Mouse (Mus musculus): Measurements from ENCODE around the gene Defb39. TPM values are rescaled to one million over a fixed set of nuclear protein-coding genes. Genes with fewer than 3 reads are reported as not detected.

The Defb39 gene
- polyA plus RNA-seq (2015; fragmentation: Nextera tagmentation; extraction: Ambion mirVana): not detected in 2 replicates

- Histone ChIP-seq H3K9ac (ENCODE audit: low read depth, low read length) (no peak within 1 kb of the TSS), H3K9me3 (ENCODE audit: control insufficient read depth, low read length) (peaks cover 2% of the 10 kb centered on the region; the same call in 1 of the 2 replicates), H3K4me3 (ENCODE audit: low read length) (no peak within 1 kb of the TSS), H3K4me1 (ENCODE audit: control insufficient read depth, insufficient read depth, low read depth, low read length) (no peaks in the 10 kb centered on the region), H3K27me3 (replicated peaks; ENCODE audit: control insufficient read depth, insufficient read depth, low read length) (no peaks in the 10 kb centered on the region), H3K27ac (ENCODE audit: low read depth, low read length) (no peak within 1 kb of the TSS), H3K4me2 (ENCODE audit: low read length) (no peak within 1 kb of the TSS), H3K36me3 (ENCODE audit: control insufficient read depth, insufficient read depth, low read length) (no peaks in the 10 kb centered on the region)
- WGBS: 67% methylated on average over 1 of the region's 1 CpGs
- no peak for ATAC-seq
These were observed at the start of gene Defb39 for GRCm38 (mm10) chr8:19064710-19065109. Gene Defb39, minus strand, starts transcription at chr8:19064810.

GRCm38 (mm10) chr8:19066013-19066412 is 1.4 kb upstream of the Defb39 start:
- Histone ChIP-seq H3K4me1 (ENCODE audit: control insufficient read depth, insufficient read depth, low read depth, low read length) (no peaks in the 10 kb centered on the region), H3K4me3 (ENCODE audit: low read length) (no peak overlapping the region), H3K9ac (ENCODE audit: low read depth, low read length) (no peak overlapping the region), H3K9me3 (ENCODE audit: control insufficient read depth, low read length) (peaks cover 2% of the 10 kb centered on the region; the same call in 1 of the 2 replicates), H3K27me3 (replicated peaks; ENCODE audit: control insufficient read depth, insufficient read depth, low read length) (no peaks in the 10 kb centered on the region), H3K4me2 (ENCODE audit: low read length) (no peak overlapping the region), H3K36me3 (ENCODE audit: control insufficient read depth, insufficient read depth, low read length) (no peaks in the 10 kb centered on the region), H3K27ac (ENCODE audit: low read depth, low read length) (no peak overlapping the region)
- 78% methylated on average over 2 of the region's 2 CpGs for WGBS
- no peak for ATAC-seq

- Histone ChIP-seq H3K9ac (ENCODE audit: low read depth, low read length) (no peak overlapping the region), H3K36me3 (ENCODE audit: control insufficient read depth, insufficient read depth, low read length) (no peaks in the 10 kb centered on the region), H3K27ac (ENCODE audit: low read depth, low read length) (no peak overlapping the region), H3K27me3 (replicated peaks; ENCODE audit: control insufficient read depth, insufficient read depth, low read length) (no peaks in the 10 kb centered on the region), H3K4me2 (ENCODE audit: low read length) (no peak overlapping the region), H3K4me3 (ENCODE audit: low read length) (no peak overlapping the region), H3K9me3 (ENCODE audit: control insufficient read depth, low read length) (peaks cover 2% of the 10 kb centered on the region; the same call in 1 of the 2 replicates), H3K4me1 (ENCODE audit: control insufficient read depth, insufficient read depth, low read depth, low read length) (no peaks in the 10 kb centered on the region)
- no peak for ATAC-seq
These were observed 1.7 kb downstream of the Defb39 start for GRCm38 (mm10) chr8:19062891-19063290.

- no peak overlapping the region for H3K9ac ChIP-seq (ENCODE audit: low read depth, low read length)
- no peaks in the 10 kb centered on the region for H3K27me3 ChIP-seq (replicated peaks; ENCODE audit: control insufficient read depth, insufficient read depth, low read length)
- no peak for ATAC-seq
These were observed 19.4 kb downstream of the Defb39 start for GRCm38 (mm10) chr8:19045242-19045641.

GRCm38 (mm10) chr8:19026466-19026865 is 38.1 kb downstream of the Defb39 start, which contains the start of gene Defb38:
Gene Defb38, minus strand, starts transcription at chr8:19026566.
- Histone ChIP-seq H3K36me3 (ENCODE audit: control insufficient read depth, insufficient read depth, low read length) (no peaks in the 10 kb centered on the region), H3K27me3 (replicated peaks; ENCODE audit: control insufficient read depth, insufficient read depth, low read length) (no peaks in the 10 kb centered on the region), H3K4me2 (ENCODE audit: low read length) (no peak within 1 kb of the TSS), H3K4me3 (ENCODE audit: low read length) (no peak within 1 kb of the TSS), H3K4me1 (ENCODE audit: control insufficient read depth, insufficient read depth, low read depth, low read length) (no peaks in the 10 kb centered on the region), H3K27ac (ENCODE audit: low read depth, low read length) (no peak within 1 kb of the TSS), H3K9ac (ENCODE audit: low read depth, low read length) (no peak within 1 kb of the TSS), H3K9me3 (ENCODE audit: control insufficient read depth, low read length) (no peaks in the 10 kb centered on the region)
- WGBS: 96% methylated on average over 1 of the region's 1 CpGs
- ATAC-seq: no peak

More at GRCm38 (mm10) chr8:19045242-19045641, 19.4 kb downstream of the Defb39 start:
- Histone ChIP-seq H3K9me3 (ENCODE audit: control insufficient read depth, low read length) (no peaks in the 10 kb centered on the region), H3K4me2 (ENCODE audit: low read length) (no peak overlapping the region), H3K27ac (ENCODE audit: low read depth, low read length) (no peak overlapping the region), H3K4me1 (ENCODE audit: control insufficient read depth, insufficient read depth, low read depth, low read length) (no peaks in the 10 kb centered on the region), H3K36me3 (ENCODE audit: control insufficient read depth, insufficient read depth, low read length) (no peaks in the 10 kb centered on the region), H3K4me3 (ENCODE audit: low read length) (no peak overlapping the region)
- WGBS: 93% methylated on average over 13 of the region's 14 CpGs

Other genes starting within 250 kb of the Defb39 start
- not detected in 2 replicates for gene Defb40, start 86.6 kb downstream of the Defb39 start, polyA plus RNA-seq (2015; fragmentation: Nextera tagmentation; extraction: Ambion mirVana)
- not detected in 2 replicates for gene Defb37, start 73.8 kb downstream of the Defb39 start, polyA plus RNA-seq (2015; fragmentation: Nextera tagmentation; extraction: Ambion mirVana)
- not detected in 2 replicates for gene Defb38, start 38.2 kb downstream of the Defb39 start, polyA plus RNA-seq (2015; fragmentation: Nextera tagmentation; extraction: Ambion mirVana)
- not detected in 2 replicates for gene Defb12, start 50.0 kb upstream of the Defb39 start, polyA plus RNA-seq (2015; fragmentation: Nextera tagmentation; extraction: Ambion mirVana)
- gene Defb34, start 58.9 kb upstream of the Defb39 start, polyA plus RNA-seq (2015; fragmentation: Nextera tagmentation; extraction: Ambion mirVana): not detected in 2 replicates
- gene Gm45826, start 76.0 kb upstream of the Defb39 start, polyA plus RNA-seq (2015; fragmentation: Nextera tagmentation; extraction: Ambion mirVana): not detected in 2 replicates
- not detected in 2 replicates for gene Defb14, start 129.5 kb upstream of the Defb39 start, polyA plus RNA-seq (2015; fragmentation: Nextera tagmentation; extraction: Ambion mirVana)
- gene Defb4, start 133.9 kb upstream of the Defb39 start, polyA plus RNA-seq (2015; fragmentation: Nextera tagmentation; extraction: Ambion mirVana): not detected in 2 replicates
- not detected in 2 replicates for gene Defb6, start 160.7 kb upstream of the Defb39 start, polyA plus RNA-seq (2015; fragmentation: Nextera tagmentation; extraction: Ambion mirVana)
- not detected in 2 replicates for gene Defb46, start 175.1 kb upstream of the Defb39 start, polyA plus RNA-seq (2015; fragmentation: Nextera tagmentation; extraction: Ambion mirVana)
- gene Defb5, start 182.8 kb upstream of the Defb39 start, polyA plus RNA-seq (2015; fragmentation: Nextera tagmentation; extraction: Ambion mirVana): not detected in 2 replicates
- gene Defb3, start 228.6 kb upstream of the Defb39 start, polyA plus RNA-seq (2015; fragmentation: Nextera tagmentation; extraction: Ambion mirVana): not detected in 2 replicates